In the genomic region with DNA sequence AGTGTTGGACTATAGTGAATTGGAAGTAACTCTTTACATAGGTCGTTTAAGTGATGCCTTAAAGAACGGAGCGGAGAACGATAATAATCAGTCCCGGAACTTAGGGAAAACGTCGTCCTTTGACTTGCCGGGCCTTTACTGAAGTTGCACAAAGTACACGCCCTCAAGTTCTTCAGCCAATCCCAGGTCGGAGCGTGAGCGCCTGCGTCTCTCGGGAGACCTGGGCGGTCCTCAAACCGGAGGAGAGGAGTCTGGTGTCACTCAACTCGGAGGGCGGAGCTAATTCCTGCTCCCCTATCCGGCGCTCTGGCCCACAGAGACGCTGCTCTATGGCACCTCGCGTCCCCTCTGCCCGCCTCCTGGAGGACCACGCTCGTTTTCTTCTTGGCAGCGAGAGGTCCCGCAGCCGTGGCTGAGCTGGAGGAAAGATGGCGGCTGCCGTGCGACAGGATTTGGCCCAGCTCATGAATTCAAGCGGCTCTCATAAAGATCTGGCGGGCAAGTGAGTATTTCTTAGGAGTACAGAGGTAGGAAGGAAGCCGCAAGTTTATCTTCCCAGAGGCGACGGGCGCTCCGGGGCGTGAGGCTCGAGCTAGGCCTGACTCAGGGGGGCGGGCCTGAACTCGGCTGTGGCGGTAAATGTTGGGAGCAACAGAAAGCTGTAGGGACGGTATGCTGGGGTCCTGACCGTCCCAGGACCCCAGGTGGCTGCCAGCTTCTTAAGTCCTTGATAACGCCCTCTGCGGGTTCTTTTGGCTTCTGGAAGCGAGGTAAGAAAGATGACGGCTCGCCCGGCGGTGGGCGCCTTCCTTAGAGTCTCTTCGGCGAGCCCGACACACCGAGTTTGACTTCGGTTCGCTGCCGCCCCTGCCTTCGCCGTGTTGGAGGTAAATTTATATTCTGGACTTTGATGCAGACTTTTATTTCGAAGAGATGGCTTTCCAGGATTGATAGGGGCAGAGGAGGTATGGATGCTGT, we compare ENCODE assay signal across 8 mouse cellular contexts. TPM values are rescaled to one million over a fixed set of nuclear protein-coding genes. Genes with fewer than 3 reads are reported as not detected.
DNase-seq lines count a peak whose midpoint lies in the region; ATAC-seq and TF ChIP-seq lines count a peak whose summit lies in the region.

A gene (plus strand): TSS at position 261 of the 978 bp plus-strand sequence.

- no peaks in the 10 kb centered on the region for H3K9me3 ChIP-seq in embryonic facial prominence, embryonic 14.5 days (ENCODE audit: control insufficient read depth, low read length)
- H3K9me3 ChIP-seq in limb, embryonic 13.5 days, result no peaks in the 10 kb centered on the region
- H3K9me3 ChIP-seq in midbrain, embryonic 16.5 days (replicated peaks; ENCODE audit: control insufficient read depth, low read length, poor library complexity, severe bottlenecking), result no peaks in the 10 kb centered on the region

- peak within 1 kb of the TSS; percentile 89 for H3K9ac ChIP-seq in embryonic facial prominence, embryonic 14.5 days (ENCODE audit: low read depth, low read length)
- H3K9ac ChIP-seq in heart, adult 2 months (ENCODE audit: low read depth, low read length), result peak within 1 kb of the TSS; percentile 76
- peak within 1 kb of the TSS; percentile 93 for H3K9ac ChIP-seq in limb, embryonic 13.5 days
- H3K9ac ChIP-seq in midbrain, embryonic 16.5 days (ENCODE audit: low read depth, low read length), result peak within 1 kb of the TSS; percentile 79

- TF ChIP-seq EP300 in heart, adult 2 months (IDR thresholded peaks at IDR 0.05; ENCODE audit: insufficient read depth, low read depth, low read length), result peak; percentile 75; the same call in 1 of the 2 replicates

- no peak; the same call in 1 of the 2 replicates for TF ChIP-seq CTCF in heart, adult 2 months (IDR thresholded peaks at IDR 0.05)

- no peaks in the 10 kb centered on the region for H3K79me2 ChIP-seq in heart, adult 2 months (replicated peaks; ENCODE audit: control insufficient read depth, insufficient read depth, low read length)

- peak within 1 kb of the TSS; percentile 76 for H3K4me3 ChIP-seq in embryonic facial prominence, embryonic 14.5 days (ENCODE audit: low read depth, low read length)
- H3K4me3 ChIP-seq in heart, adult 2 months, result peak within 1 kb of the TSS; percentile 54
- H3K4me3 ChIP-seq in limb, embryonic 13.5 days, result peak within 1 kb of the TSS; percentile 80
- H3K4me3 ChIP-seq in midbrain, embryonic 16.5 days (ENCODE audit: low read depth, low read length), result peak within 1 kb of the TSS; percentile 66

- H3K27ac ChIP-seq in embryonic facial prominence, embryonic 14.5 days (replicated peaks; ENCODE audit: low read depth, low read length), result peak within 1 kb of the TSS; percentile 85
- H3K27ac ChIP-seq in heart, adult 2 months, result peak within 1 kb of the TSS; percentile 77
- H3K27ac ChIP-seq in limb, embryonic 13.5 days, result peak within 1 kb of the TSS; percentile 81
- H3K27ac ChIP-seq in midbrain, embryonic 16.5 days (ENCODE audit: low read length), result peak within 1 kb of the TSS; percentile 86

- no peaks in the 10 kb centered on the region for H3K27me3 ChIP-seq in embryonic facial prominence, embryonic 14.5 days (replicated peaks; ENCODE audit: control insufficient read depth, insufficient read depth, low read length)
- no peaks in the 10 kb centered on the region for H3K27me3 ChIP-seq in heart, adult 2 months (ENCODE audit: control insufficient read depth, insufficient read depth, low read length)
- H3K27me3 ChIP-seq in limb, embryonic 13.5 days, result no peaks in the 10 kb centered on the region; the same call in 1 of the 2 replicates
- H3K27me3 ChIP-seq in midbrain, embryonic 16.5 days (ENCODE audit: control insufficient read depth, insufficient read depth, low read depth, low read length), result no peaks in the 10 kb centered on the region

- intact Hi-C loops in heart, adult 2 months (cut with DNase I), result loop anchor here (1.0 to 5.0 kb wide), 4 partner anchors 18 to 541 kb away; a partner anchor contains a TSS

- TF ChIP-seq POLR2A in heart, adult 2 months (IDR thresholded peaks at IDR 0.05; ENCODE audit: insufficient read depth, low read depth, low read length), result peak; percentile 77

- DNase-seq in 3T3-L1 (ENCODE audit: low read depth, low spot score), result peak; percentile 100
- peak; percentile 78 to 95 for DNase-seq in adrenal gland, postnatal 4 days (ENCODE audit: low spot score in 2 of 2)
- DNase-seq in embryonic facial prominence, embryonic 14.5 days (ENCODE audit: low spot score), result peak; percentile 100
- peak; percentile 95 to 98 for DNase-seq in heart, adult 2 months
- DNase-seq in kidney, adult 8-10 months, result peak; percentile 98 to 99
- peak; percentile 95 to 98 for DNase-seq in spleen, postnatal 10 days (ENCODE audit: low spot score in 2 of 2)

- H3K4me1 ChIP-seq in embryonic facial prominence, embryonic 14.5 days (ENCODE audit: control insufficient read depth, insufficient read depth, low read length), result peaks cover 11% of the 10 kb centered on the region; the same call in 1 of the 2 replicates
- peaks cover 8% of the 10 kb centered on the region for H3K4me1 ChIP-seq in heart, adult 2 months (ENCODE audit: control insufficient read depth, insufficient read depth, low read length)
- peaks cover 14% of the 10 kb centered on the region for H3K4me1 ChIP-seq in limb, embryonic 13.5 days
- H3K4me1 ChIP-seq in midbrain, embryonic 16.5 days (ENCODE audit: control insufficient read depth, insufficient read depth, low read length), result peaks cover 17% of the 10 kb centered on the region

- peak; percentile 100 for ATAC-seq in embryonic facial prominence, embryonic 14.5 days (ENCODE audit: low read depth)
- peak; percentile 100 for ATAC-seq in limb, embryonic 13.5 days (ENCODE audit: low FRiP score, low read depth)
- ATAC-seq in midbrain, embryonic 16.5 days, result peak; percentile 100

- WGBS in embryonic facial prominence, embryonic 14.5 days, result under 1% methylated on average over 60 of the region's 64 CpGs
- under 1% methylated on average over 64 of the region's 64 CpGs for WGBS in heart, adult 2 months
- under 1% methylated on average over 64 of the region's 64 CpGs for WGBS in limb, embryonic 13.5 days
- WGBS in midbrain, embryonic 16.5 days, result under 1% methylated on average over 64 of the region's 64 CpGs

- H3K4me2 ChIP-seq in embryonic facial prominence, embryonic 14.5 days (ENCODE audit: low read depth, low read length), result peak within 1 kb of the TSS; percentile 76
- peak within 1 kb of the TSS; percentile 81 for H3K4me2 ChIP-seq in limb, embryonic 13.5 days (replicated peaks)
- peak within 1 kb of the TSS; percentile 73 for H3K4me2 ChIP-seq in midbrain, embryonic 16.5 days (ENCODE audit: low read length)

- H3K36me3 ChIP-seq in embryonic facial prominence, embryonic 14.5 days (ENCODE audit: control insufficient read depth, insufficient read depth, low read length), result peaks cover 7% of the 10 kb centered on the region; the same call in 1 of the 2 replicates
- H3K36me3 ChIP-seq in heart, adult 2 months (ENCODE audit: control insufficient read depth, insufficient read depth, low read length), result peaks cover 8% of the 10 kb centered on the region
- peaks cover 8% of the 10 kb centered on the region; the same call in 1 of the 2 replicates for H3K36me3 ChIP-seq in limb, embryonic 13.5 days
- H3K36me3 ChIP-seq in midbrain, embryonic 16.5 days (ENCODE audit: control insufficient read depth, insufficient read depth, low read length), result no peaks in the 10 kb centered on the region

RNA-seq across cellular contexts. Expression of the gene that starts here (rescaled TPM):
- 10 to 100 TPM; 78.6 to 80.2 TPM for total RNA-seq in adrenal gland, postnatal 4 days (2021)
- polyA plus RNA-seq in embryonic facial prominence, embryonic 14.5 days (2014; fragmentation: Nextera tagmentation; extraction: Ambion mirVana), result 178 and 188 TPM in 2 replicates
- 10 to 100 TPM; 84.8 to 86.2 TPM for total RNA-seq in heart, adult 2 months (2021)
- 37.9 and 57.3 TPM in 2 replicates for polyA plus RNA-seq in heart, adult 2 months (2012; rRNA removed)
- polyA plus RNA-seq in limb, embryonic 13.5 days (2015; fragmentation: Nextera tagmentation; extraction: Ambion mirVana), result 225 and 235 TPM in 2 replicates
- 177 TPM in 2 replicates for polyA plus RNA-seq in midbrain, embryonic 16.5 days (2015; fragmentation: Nextera tagmentation; extraction: Ambion mirVana)

Comparison
In these comparisons a context has a peak if more than half of its experiments do, and no peak if none do; other contexts are left out.
1. Peak in every context shown above with its lines: DNase-seq, ATAC-seq, H3K4me3 ChIP-seq and H3K27ac ChIP-seq.